ENCODE assay signal across 9 mouse cellular contexts in the genomic region with DNA sequence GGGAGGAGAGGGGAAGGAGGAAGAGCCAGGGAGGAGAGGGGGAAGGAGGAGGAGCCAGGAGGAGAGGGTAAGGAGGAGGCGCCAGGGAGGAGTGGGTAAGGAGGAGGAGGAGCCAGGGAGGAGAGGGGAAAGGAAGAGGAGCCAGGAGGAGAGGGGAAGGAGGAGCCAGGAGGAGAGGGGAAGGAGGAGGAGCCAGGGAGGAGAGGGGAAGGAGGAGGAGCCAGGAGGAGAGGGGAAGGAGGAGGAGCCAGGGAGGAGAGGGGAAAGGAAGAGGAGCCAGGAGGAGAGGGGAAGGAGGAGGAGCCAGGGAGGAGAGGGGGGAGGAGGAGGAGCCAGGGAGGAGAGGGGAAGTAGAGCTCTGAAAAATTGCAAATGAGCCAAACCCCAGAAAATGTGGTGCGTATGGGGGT. TPM values are rescaled to one million over a fixed set of nuclear protein-coding genes. Genes with fewer than 3 reads are reported as not detected.
DNase-seq lines count a peak whose midpoint lies in the region; ATAC-seq and TF ChIP-seq lines count a peak whose summit lies in the region.
"Not testable (repeated sequence)": the region's sequence is repeated elsewhere in the genome, so short reads cannot be mapped to it uniquely, and the experiment has no call there.
"Had no signal": no experiment of that assay in that cellular context is flagged by ENCODE, and none has a peak within 500 bp of the region (broad histone marks: within the 10 kb centered on the region; RNA-seq: fewer than 3 reads in every experiment).

No protein-coding gene starts in this region.

- 25% methylated on average over 2 of the region's 2 CpGs for WGBS in liver, embryonic 12.5 days (ENCODE audit: insufficient replicate concordance)
- WGBS in macrophage (ENCODE audit: missing documents) = 0% methylated on average over 1 of the region's 2 CpGs

- peak overlapping the region; percentile 38 for H3K4me2 ChIP-seq in liver, embryonic 12.5 days

- H3K4me3 ChIP-seq in bone marrow macrophage, adult 2 months (ENCODE audit: insufficient read depth, low read length) = peak overlapping the region; percentile 41
- not testable (repeated sequence) for H3K4me3 ChIP-seq in liver, embryonic 12.5 days; macrophage (ENCODE audit: inconsistent target)

- DNase-seq in 416B (ENCODE audit: low read depth) = peak; percentile 73
- peak; percentile 84 for DNase-seq in ES-CJ7 (ENCODE audit: low read depth, low spot score)

- peak overlapping the region; percentile 72 for H3K27ac ChIP-seq in bone marrow macrophage, adult 2 months (ENCODE audit: insufficient read depth, low read depth, low read length)
- not testable (repeated sequence) for H3K27ac ChIP-seq in liver, embryonic 12.5 days
- H3K27ac ChIP-seq in macrophage = peak overlapping the region; percentile 56

- H3K79me2 ChIP-seq in macrophage (ENCODE audit: inconsistent target) = not testable (repeated sequence)

- not testable (repeated sequence) for H3K9me3 ChIP-seq in liver, embryonic 12.5 days (replicated peaks)

- TF ChIP-seq POLR2A in bone marrow macrophage, adult 2 months (IDR thresholded peaks at IDR 0.05; ENCODE audit: borderline replicate concordance, low read depth, low read length) = not testable (repeated sequence)

- H3K36me3 ChIP-seq in liver, embryonic 12.5 days; macrophage (ENCODE audit: inconsistent target): not testable (repeated sequence)

- not testable (repeated sequence) for TF ChIP-seq CTCF in bone marrow macrophage, adult 2 months (IDR thresholded peaks at IDR 0.05; ENCODE audit: low read depth, low read length)

- peaks cover 25% of the 10 kb centered on the region for H3K4me1 ChIP-seq in bone marrow macrophage, adult 2 months (ENCODE audit: control insufficient read depth, insufficient read depth, low read length)
- peaks cover 15% of the 10 kb centered on the region for H3K4me1 ChIP-seq in liver, embryonic 12.5 days

- H3K27me3 ChIP-seq in liver, embryonic 12.5 days (replicated peaks) = not testable (repeated sequence)

- ATAC-seq in granulocyte monocyte progenitor cell, adult 5-6 weeks (replicated peaks; ENCODE audit: poor library complexity, severe bottlenecking) = peak; percentile 89
- ATAC-seq in liver, embryonic 12.5 days = not testable (repeated sequence)
- peak; percentile 72 for ATAC-seq in monocyte, adult 5-6 weeks (replicated peaks; ENCODE audit: insufficient number of reproducible peaks, low FRiP score, low TSS enrichment, poor library complexity, severe bottlenecking)

- H3K9ac ChIP-seq in liver, embryonic 12.5 days = not testable (repeated sequence)

RNA-seq across cellular contexts. Expression of gene Fhad1, which starts 20.8 kb away (rescaled TPM):
- polyA plus RNA-seq in bone marrow macrophage, adult 2 months (2012; ENCODE audit: insufficient read depth, insufficient read length, missing spikeins) = 3.2 and 4.9 TPM in 2 replicates
- not detected in 2 replicates for total RNA-seq in granulocyte monocyte progenitor cell, adult 5-6 weeks (2014; fragmentation: Nextera tagmentation)
- total RNA-seq in granulocyte monocyte progenitor cell, adult 5-6 weeks (2017) = 0.39 TPM in 1 of 2 replicates, not detected in the other
- polyA plus RNA-seq in liver, embryonic 12.5 days (2016; fragmentation: Nextera tagmentation; extraction: Ambion mirVana) = 0.61 and 0.96 TPM in 2 replicates
- 100 to 1,000 TPM in 1 of 26 experiments, 10 to 100 TPM in 23, 1 to 10 TPM in 2; 6.2 to 111 (median 29.8) TPM for total RNA-seq in macrophage (2018; cell fraction: chromatin; rRNA removed)
- 1 to 10 TPM; 2.1 to 7.1 (median 4.0) TPM for total RNA-seq in macrophage (2018; cell fraction: cytosol; rRNA removed)
- 10 to 100 TPM in 16 of 26 experiments, 1 to 10 TPM in 10; 4.7 to 45.7 (median 11.1) TPM for total RNA-seq in macrophage (2018; cell fraction: nucleus; rRNA removed)
- 3.0 to 8.6 TPM (median 5.4 TPM) in 3 replicates for polyA plus RNA-seq in macrophage (2018)
- total RNA-seq in monocyte, adult 5-6 weeks (2017) = 0.32 to 4.4 TPM (median 0.38 TPM) in 3 replicates
- total RNA-seq: gastrocnemius, adult 8-10 months; neutrophil, adult 5-6 weeks had no signal
